Mouse (Mus musculus) large intestine, adult 2 months (tissue): ENCODE data around the gene Lypd3. TPM values are rescaled to one million over a fixed set of nuclear protein-coding genes. Genes with fewer than 3 reads are reported as not detected.
A peak's percentile ranks its signal among the peaks of the same experiment; 100 is the strongest.

Experiments used
- DNase-seq: peaks from one replicate; pipeline ENCODE4 v3.0.0-alpha.2; 2012; ENCODE audit warnings: low read depth, low spot score
- WGBS: fragments of 180-500 bp; shearing (Covaris S2); methylation state at CpG from one replicate; pipeline ENCODE4 v1.1.7; 2018; 5-methylcytosine and 5-hydroxymethylcytosine counted together
- polyA plus RNA-seq: library from polyadenylated mRNA; depleted of rRNA; stranded (reverse); fragments of >200 nt; gene quantifications from 2 replicates; pipeline ENCODE4 v1.2.3, GENCODE M21; 2012; rRNA removed

Lypd3 gene
- polyA plus RNA-seq: 0.14 and 0.25 TPM in 2 replicates

- 35% methylated on average over 15 of the region's 15 CpGs for WGBS
- no peak for DNase-seq
Measured at GRCm38 (mm10) chr7:24636264-24636663, at the start of gene Lypd3. Gene Lypd3, plus strand, starts transcription at chr7:24636550.

- no peak for DNase-seq
- WGBS: 29% methylated on average over 8 of the region's 8 CpGs
Measured at GRCm38 (mm10) chr7:24586828-24587227, 49.5 kb upstream of the Lypd3 start.

GRCm38 (mm10) chr7:24587330-24588105, 48.8 kb upstream of the Lypd3 start, which contains the start of the genes Ethe1 and Zfp575:
Gene Ethe1, plus strand, starts transcription at chr7:24587543.
Gene Zfp575, minus strand, starts transcription at chr7:24587641.
- WGBS: 31% methylated on average over 30 of the region's 30 CpGs
- DNase-seq: no peak

- WGBS: 14% methylated on average over 13 of the region's 13 CpGs
- DNase-seq: peak; percentile 96
Measured at GRCm38 (mm10) chr7:24588336-24588735, 48.0 kb upstream of the Lypd3 start.

GRCm38 (mm10) chr7:24591735-24592134, 44.6 kb upstream of the Lypd3 start:
- DNase-seq: no peak
- WGBS: 25% methylated on average over 5 of the region's 5 CpGs

GRCm38 (mm10) chr7:24592163-24592562, 44.2 kb upstream of the Lypd3 start:
- WGBS: 43% methylated on average over 4 of the region's 4 CpGs
- no peak for DNase-seq

- WGBS: 88% methylated on average over 6 of the region's 6 CpGs
- DNase-seq: no peak
Measured at GRCm38 (mm10) chr7:24592781-24593180, 43.6 kb upstream of the Lypd3 start.

- 1% methylated on average over 39 of the region's 39 CpGs for WGBS
- DNase-seq: no peak
Measured at GRCm38 (mm10) chr7:24593621-24594308, 42.6 kb upstream of the Lypd3 start.

GRCm38 (mm10) chr7:24594309-24594803, 42.0 kb upstream of the Lypd3 start:
- WGBS: 2% methylated on average over 13 of the region's 13 CpGs
- no peak for DNase-seq

GRCm38 (mm10) chr7:24595464-24595863, 40.9 kb upstream of the Lypd3 start:
- no peak for DNase-seq
- WGBS: 31% methylated on average over 2 of the region's 2 CpGs

- WGBS: 57% methylated on average over 4 of the region's 4 CpGs
- no peak for DNase-seq
Measured at GRCm38 (mm10) chr7:24598121-24598520, 38.2 kb upstream of the Lypd3 start.

- no peak for DNase-seq
- 60% methylated on average over 15 of the region's 15 CpGs for WGBS
Measured at GRCm38 (mm10) chr7:24599211-24600067, 36.9 kb upstream of the Lypd3 start.

GRCm38 (mm10) chr7:24600941-24601597, 35.3 kb upstream of the Lypd3 start:
- 5% methylated on average over 13 of the region's 13 CpGs for WGBS

GRCm38 (mm10) chr7:24605561-24605960, 30.8 kb upstream of the Lypd3 start:
- no peak for DNase-seq
- WGBS: 77% methylated on average over 7 of the region's 7 CpGs

More at GRCm38 (mm10) chr7:24600941-24601597, 35.3 kb upstream of the Lypd3 start:
- DNase-seq: no peak

GRCm38 (mm10) chr7:24606046-24606445, 30.3 kb upstream of the Lypd3 start:
- DNase-seq: no peak
- WGBS: 72% methylated on average over 7 of the region's 7 CpGs

- 68% methylated on average over 6 of the region's 6 CpGs for WGBS
- DNase-seq: no peak
Measured at GRCm38 (mm10) chr7:24608017-24608416, 28.3 kb upstream of the Lypd3 start.

- DNase-seq: no peak
Measured at GRCm38 (mm10) chr7:24608561-24608960, 27.8 kb upstream of the Lypd3 start.

GRCm38 (mm10) chr7:24610144-24610878, 26.0 kb upstream of the Lypd3 start, which contains the start of gene Phldb3:
Gene Phldb3, plus strand, starts transcription at chr7:24610763.
- no peak for DNase-seq
- WGBS: 5% methylated on average over 27 of the region's 27 CpGs

More at GRCm38 (mm10) chr7:24608561-24608960, 27.8 kb upstream of the Lypd3 start:
- 79% methylated on average over 8 of the region's 8 CpGs for WGBS
